Mouse (Mus musculus): ENCODE data around the gene Olfr1463. TPM values are rescaled to one million over a fixed set of nuclear protein-coding genes. Genes with fewer than 3 reads are reported as not detected.

Gene Olfr1463
- not detected for polyA plus RNA-seq (2017; shearing (Covaris generic))

- no peak for ATAC-seq
Measured at GRCm38 (mm10) chr19:13231028-13231427, at the start of gene Olfr1463. Olfr1463 (plus strand) TSS chr19:13231328.

- no peak for ATAC-seq
Measured at GRCm38 (mm10) chr19:13185434-13185833, 45.7 kb upstream of the Olfr1463 start, which contains the start of gene Olfr1462. Olfr1462 (plus strand) TSS chr19:13185734.

DNA sequence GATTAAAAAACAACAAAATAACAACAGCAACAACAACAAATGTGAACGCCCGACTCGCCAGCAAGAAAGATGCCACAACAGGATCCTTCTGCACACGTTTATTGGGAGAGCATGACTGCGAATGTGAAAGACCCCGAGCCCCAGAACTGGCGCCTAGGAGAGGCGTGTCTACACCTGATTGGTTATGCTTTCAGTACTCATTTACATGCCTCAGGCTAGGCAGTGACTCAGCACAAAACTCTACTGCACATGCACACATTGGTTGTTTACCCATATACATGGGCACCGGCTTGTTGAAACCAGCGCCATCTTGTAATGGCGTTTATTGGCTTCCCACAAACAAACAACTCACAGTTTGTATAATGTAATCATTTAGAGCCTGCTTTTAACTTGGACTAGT is 9.5 kb upstream of the Olfr1463 start:
- ATAC-seq = no peak

Other genes starting within 250 kb of the Olfr1463 start
- gene Olfr1451, start 236.3 kb upstream of the Olfr1463 start, polyA plus RNA-seq (2017; shearing (Covaris generic)) = not detected
- not detected for gene Olfr1453, start 203.0 kb upstream of the Olfr1463 start, polyA plus RNA-seq (2017; shearing (Covaris generic))
- not detected for gene Olfr1454, start 170.7 kb upstream of the Olfr1463 start, polyA plus RNA-seq (2017; shearing (Covaris generic))
- gene Olfr1457, start 133.4 kb upstream of the Olfr1463 start, polyA plus RNA-seq (2017; shearing (Covaris generic)) = not detected
- gene Olfr1458, start 124.6 kb upstream of the Olfr1463 start, polyA plus RNA-seq (2017; shearing (Covaris generic)) = not detected
- gene Olfr1459, start 81.8 kb upstream of the Olfr1463 start, polyA plus RNA-seq (2017; shearing (Covaris generic)) = under 1 TPM in 1 of 3 experiments, not detected in 2; 0.08 TPM
- not detected for gene Olfr1461, start 68.3 kb upstream of the Olfr1463 start, polyA plus RNA-seq (2017; shearing (Covaris generic))
- gene Olfr1462, start 45.6 kb upstream of the Olfr1463 start, polyA plus RNA-seq (2017; shearing (Covaris generic)) = not detected
- gene Olfr1465, start 84.2 kb downstream of the Olfr1463 start, polyA plus RNA-seq (2017; shearing (Covaris generic)) = not detected
- gene Olfr1466, start 107.5 kb downstream of the Olfr1463 start, polyA plus RNA-seq (2017; shearing (Covaris generic)) = not detected
- gene Olfr1467, start 130.9 kb downstream of the Olfr1463 start, polyA plus RNA-seq (2017; shearing (Covaris generic)) = not detected
- not detected for gene Olfr1469, start 176.5 kb downstream of the Olfr1463 start, polyA plus RNA-seq (2017; shearing (Covaris generic))
- gene Olfr1471, start 212.1 kb downstream of the Olfr1463 start, polyA plus RNA-seq (2017; shearing (Covaris generic)) = not detected
- gene Olfr1472, start 224.8 kb downstream of the Olfr1463 start, polyA plus RNA-seq (2017; shearing (Covaris generic)) = not detected
- gene Olfr1474, start 238.2 kb downstream of the Olfr1463 start, polyA plus RNA-seq (2017; shearing (Covaris generic)) = not detected
- gene Olfr1475, start 248.9 kb downstream of the Olfr1463 start, polyA plus RNA-seq (2017; shearing (Covaris generic)) = not detected